Mouse (Mus musculus) stomach, postnatal 0 days (tissue): ENCODE results near the gene Ctrb1.

ENCODE experiments used
- CTCF ChIP-seq: IDR thresholded peaks from 2 replicates; pipeline ENCODE4 v1.5.1; 2016; ENCODE audit warnings: antibody characterized with exemption, low read depth, mild to moderate bottlenecking, moderate library complexity
- EP300 ChIP-seq: optimal IDR thresholded peaks from 2 replicates; pipeline ENCODE3; 2016; ENCODE audit warnings: antibody characterized with exemption

GRCm38 (mm10) chr8:111732406-111733085, 41.7 kb upstream of the Ctrb1 start:
- TF ChIP-seq CTCF (no peak), EP300 (no peak)
